Mouse (Mus musculus) lung, postnatal 0 days (tissue): ENCODE results near the gene Evx2.

Experiments used
- CTCF ChIP-seq: IDR thresholded peaks from 2 replicates; pipeline ENCODE4 v1.5.1; 2016; ENCODE audit warnings: antibody characterized with exemption, mild to moderate bottlenecking
- EP300 ChIP-seq: IDR thresholded peaks from 2 replicates; pipeline ENCODE4 v1.6.1; 2016; ENCODE audit warnings: antibody characterized with exemption, mild to moderate bottlenecking, control low read depth

DNA sequence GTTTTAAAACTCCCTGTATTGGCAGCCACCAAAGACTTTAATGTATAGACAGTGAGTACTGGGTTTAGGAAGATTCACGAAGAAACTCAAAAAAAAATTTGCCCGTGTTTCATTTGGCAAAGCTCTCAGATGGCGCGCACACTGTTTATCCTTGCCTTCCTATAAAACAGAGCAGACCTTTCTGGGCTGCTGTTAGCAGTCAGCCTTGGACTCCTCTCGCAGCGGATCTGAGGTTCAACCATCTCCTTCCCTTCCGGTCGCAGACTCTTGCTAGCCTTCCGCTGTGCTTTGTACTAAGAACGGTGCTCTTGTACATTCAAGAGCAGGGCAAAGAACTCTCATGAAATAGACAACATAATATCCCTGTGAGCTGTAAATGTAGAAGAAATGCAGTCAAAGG is 39.0 kb downstream of the Evx2 start:
- TF ChIP-seq CTCF (no peak), EP300 (no peak)
